Mouse (Mus musculus): Measurements from ENCODE around the gene Rbm45. TPM values are rescaled to one million over a fixed set of nuclear protein-coding genes. Genes with fewer than 3 reads are reported as not detected.

The Rbm45 gene
- polyA plus RNA-seq, 1 experiment: 24.8 TPM

- no peak for DNase-seq (ENCODE audit: low spot score)
These were observed 16.7 kb downstream of the Rbm45 start for GRCm38 (mm10) chr2:76386531-76386930.

- DNase-seq (ENCODE audit: low spot score): no peak
These were observed 30.4 kb downstream of the Rbm45 start for GRCm38 (mm10) chr2:76400178-76400577.

DNA sequence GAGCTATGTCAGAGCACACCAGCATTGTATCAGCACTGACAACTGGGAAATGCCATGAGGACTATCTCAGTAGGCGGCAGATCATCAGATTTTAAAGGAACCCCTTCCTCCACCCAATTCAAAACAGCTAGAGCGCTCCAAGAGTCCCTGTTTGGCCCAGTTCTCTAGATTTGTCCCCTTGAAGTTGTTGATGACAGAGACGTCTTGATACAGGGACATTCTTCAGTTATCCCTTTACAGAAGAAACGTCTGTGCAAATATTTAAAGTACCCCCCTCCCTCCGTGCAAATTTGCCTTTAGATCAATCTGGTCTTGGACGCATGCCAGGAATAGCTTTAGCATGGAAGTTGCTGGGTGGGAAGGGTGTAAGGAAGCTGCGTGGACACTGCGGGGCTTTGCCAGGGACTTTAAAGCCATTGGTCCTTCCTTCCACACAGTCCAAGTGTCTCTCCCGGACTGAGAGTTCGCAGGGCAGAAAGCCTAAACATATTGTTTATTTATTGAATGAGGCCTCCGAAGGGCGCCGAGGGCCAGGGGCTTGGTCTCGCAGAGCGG is 35.9 kb downstream of the Rbm45 start:
- DNase-seq (ENCODE audit: low spot score): no peak

DNA sequence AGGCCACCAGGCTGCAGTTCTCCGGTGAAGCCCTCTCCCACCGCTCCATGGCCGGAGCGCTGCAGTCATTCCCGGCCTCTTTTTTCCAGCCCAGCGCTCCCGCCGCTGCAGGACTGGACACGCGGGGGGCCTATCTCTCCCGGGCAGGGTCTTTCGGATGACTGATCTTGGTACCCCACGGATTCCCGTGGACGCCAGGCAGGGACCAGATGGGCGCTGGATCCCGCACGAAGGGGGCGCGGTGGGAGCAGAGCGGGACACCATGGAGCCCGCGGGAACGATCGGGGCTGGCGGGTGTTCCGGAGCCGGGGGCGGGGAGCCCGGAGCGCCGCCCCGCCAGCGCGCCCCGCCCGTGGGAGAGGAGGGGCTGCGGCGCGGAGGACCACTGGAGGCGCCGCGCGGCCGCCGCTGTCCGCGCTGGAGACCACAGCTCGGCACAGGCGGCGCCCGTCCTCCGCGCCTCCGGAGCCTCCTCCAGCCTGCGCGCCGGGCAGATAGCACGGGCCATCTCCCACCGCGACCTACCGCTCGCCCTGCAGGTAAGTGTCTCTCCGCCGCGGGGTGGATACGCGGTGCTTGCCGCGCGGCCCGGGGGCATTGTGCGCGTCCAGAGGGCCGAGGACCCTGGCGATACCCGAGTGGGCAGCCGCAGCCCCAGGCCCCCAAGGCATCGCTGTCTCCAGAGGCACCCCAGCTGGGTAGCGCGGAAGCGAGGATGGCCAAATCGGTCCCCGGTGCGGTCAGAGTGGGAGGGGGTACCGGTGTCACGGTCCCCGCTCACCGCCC is 36.6 kb downstream of the Rbm45 start, which contains the start of gene Osbpl6:
Gene Osbpl6 (plus strand): TSS at position 358 of the 786 bp plus-strand sequence.
- DNase-seq (ENCODE audit: low spot score): peak; percentile 62

- DNase-seq (ENCODE audit: low spot score): peak; percentile 56
These were observed 37.2 kb downstream of the Rbm45 start for GRCm38 (mm10) chr2:76406937-76407441.

DNA sequence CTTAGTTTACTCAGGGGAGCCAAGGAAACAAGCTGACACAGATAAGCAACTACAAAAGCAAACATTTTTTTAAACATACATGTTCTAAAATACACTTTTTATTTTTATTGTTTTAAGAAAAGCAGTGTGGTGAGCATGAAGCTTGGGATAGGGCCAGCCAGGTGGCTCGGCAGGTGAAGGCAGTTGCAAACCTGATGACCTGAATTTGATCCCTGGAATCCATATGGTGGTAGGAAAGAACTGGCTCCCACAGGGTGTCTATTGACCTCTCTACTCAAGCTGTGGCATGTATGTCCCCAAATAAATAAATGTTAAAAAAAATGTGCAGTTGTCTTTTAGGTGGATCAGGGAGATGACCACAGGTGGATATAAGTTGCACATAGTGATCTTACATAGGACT is 39.7 kb downstream of the Rbm45 start:
- no peak for DNase-seq (ENCODE audit: low spot score)

DNA sequence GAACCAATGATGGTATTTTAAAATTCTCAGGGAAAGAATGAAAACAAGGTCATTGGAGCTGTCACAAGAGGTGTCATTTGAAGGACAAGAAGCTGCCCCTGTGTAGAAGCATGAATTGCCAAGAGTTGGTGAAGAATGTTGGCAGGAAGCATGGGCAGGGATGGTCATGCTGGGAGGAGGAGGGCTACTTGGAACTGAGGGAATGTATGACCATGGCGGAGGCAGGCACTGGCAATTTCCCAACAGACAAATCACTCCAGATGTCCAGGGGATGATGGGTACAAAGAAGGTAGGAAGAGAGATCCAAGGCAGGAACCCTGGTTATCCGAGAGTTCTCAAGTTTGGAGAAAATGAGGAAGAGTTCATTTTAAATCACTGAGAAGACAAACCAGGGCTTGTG is 40.2 kb downstream of the Rbm45 start:
- DNase-seq (ENCODE audit: low spot score): no peak

- no peak for DNase-seq (ENCODE audit: low spot score)
These were observed 43.1 kb downstream of the Rbm45 start for GRCm38 (mm10) chr2:76412924-76413323.

GRCm38 (mm10) chr2:76417446-76418141 is 47.8 kb downstream of the Rbm45 start:
- DNase-seq (ENCODE audit: low spot score): no peak

DNA sequence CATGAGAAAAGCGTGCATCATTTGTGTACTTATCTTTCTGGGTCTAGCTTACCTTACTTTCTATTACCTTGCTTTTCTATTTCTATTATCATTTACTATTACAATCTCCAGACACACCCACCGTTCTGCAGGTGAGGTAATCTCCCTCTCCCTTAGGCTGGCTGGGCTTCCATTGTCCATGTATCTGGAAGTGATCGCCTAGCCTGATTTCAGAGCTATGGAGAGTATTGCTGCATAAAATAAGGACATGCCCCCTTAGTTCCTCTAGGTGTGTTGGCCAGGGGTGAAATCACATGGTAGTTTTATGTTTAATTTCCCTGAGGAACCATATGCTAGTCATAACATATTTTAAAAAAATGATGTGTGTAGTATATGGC is 48.3 kb downstream of the Rbm45 start:
- no peak for DNase-seq (ENCODE audit: low spot score)

- no peak for DNase-seq (ENCODE audit: low spot score)
These were observed 51.7 kb downstream of the Rbm45 start for GRCm38 (mm10) chr2:76421411-76421924.

DNA sequence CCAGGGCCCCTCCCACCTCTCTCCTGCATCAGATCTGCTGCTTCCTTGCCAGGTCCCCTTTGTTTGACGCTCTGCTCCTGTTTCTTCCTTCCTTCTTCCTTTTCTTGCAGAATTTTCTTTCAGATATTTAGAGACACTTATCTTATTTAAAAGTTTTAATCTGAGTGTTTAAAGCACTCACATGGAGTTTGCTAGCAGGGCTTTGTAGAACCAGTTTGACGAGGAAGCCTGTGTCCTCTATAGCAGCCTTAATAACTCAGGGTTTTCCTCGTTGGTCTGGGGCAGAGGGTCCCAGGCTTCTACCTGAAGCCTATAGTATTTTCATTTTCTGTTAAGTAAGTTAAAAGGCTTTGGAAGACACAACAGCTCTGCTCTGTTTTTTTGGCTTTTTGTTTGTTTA is 57.0 kb downstream of the Rbm45 start:
- DNase-seq (ENCODE audit: low spot score): no peak

DNA sequence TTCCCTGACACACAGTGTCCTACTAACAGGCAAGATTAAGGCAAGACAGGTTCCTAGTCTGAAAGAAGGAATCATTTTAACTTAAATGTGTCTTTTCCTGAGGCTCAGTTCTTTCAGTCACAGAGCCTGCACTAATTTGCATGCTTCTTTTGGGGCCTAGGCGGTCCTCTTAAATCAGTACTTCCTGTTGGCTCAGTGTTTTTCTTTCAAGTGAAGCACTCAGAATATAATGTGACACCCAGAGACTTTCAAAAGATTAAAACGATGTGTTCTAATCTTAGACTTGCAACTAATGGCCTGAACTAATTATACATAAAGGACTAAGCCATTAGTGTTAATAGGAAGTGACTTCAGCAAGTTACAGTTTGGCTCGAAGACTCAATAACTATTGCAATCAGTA is 59.5 kb downstream of the Rbm45 start:
- DNase-seq (ENCODE audit: low spot score): no peak

GRCm38 (mm10) chr2:76429855-76430254 is 60.1 kb downstream of the Rbm45 start:
- no peak for DNase-seq (ENCODE audit: low spot score)

GRCm38 (mm10) chr2:76430539-76430938 is 60.8 kb downstream of the Rbm45 start:
- DNase-seq (ENCODE audit: low spot score): no peak

Other genes starting within 250 kb of the Rbm45 start
- gene Pde11a, start 31.2 kb upstream of the Rbm45 start, polyA plus RNA-seq (2012; rRNA removed): 0.03 and 0.07 TPM in 2 replicates
- 0.21 TPM in 1 of 2 replicates, not detected in the other for gene Cyct, start 9.5 kb upstream of the Rbm45 start, polyA plus RNA-seq (2012; rRNA removed)
- gene Osbpl6, start 36.5 kb downstream of the Rbm45 start, polyA plus RNA-seq (2012; rRNA removed): 4.7 and 4.8 TPM in 2 replicates